Mouse (Mus musculus) ES-E14 (cell line): ENCODE data around the gene Rbfox3.

Experiments used
- MAFK ChIP-seq: IDR thresholded peaks from 2 replicates; pipeline ENCODE4 v1.6.1; 2014; ENCODE audit warnings: mild to moderate bottlenecking, low read depth, low read length, inconsistent platforms; ENCODE audit not compliant: insufficient read depth
- ZNF384 ChIP-seq: IDR thresholded peaks from 2 replicates; pipeline ENCODE4 v1.6.1; 2012; ENCODE audit warnings: low read depth, low read length, inconsistent platforms

GRCm38 (mm10) chr11:118738323-118738722 lies 173.1 kb downstream of the Rbfox3 start:
- TF ChIP-seq MAFK (no peak), ZNF384 (no peak)
